In the genomic region with DNA sequence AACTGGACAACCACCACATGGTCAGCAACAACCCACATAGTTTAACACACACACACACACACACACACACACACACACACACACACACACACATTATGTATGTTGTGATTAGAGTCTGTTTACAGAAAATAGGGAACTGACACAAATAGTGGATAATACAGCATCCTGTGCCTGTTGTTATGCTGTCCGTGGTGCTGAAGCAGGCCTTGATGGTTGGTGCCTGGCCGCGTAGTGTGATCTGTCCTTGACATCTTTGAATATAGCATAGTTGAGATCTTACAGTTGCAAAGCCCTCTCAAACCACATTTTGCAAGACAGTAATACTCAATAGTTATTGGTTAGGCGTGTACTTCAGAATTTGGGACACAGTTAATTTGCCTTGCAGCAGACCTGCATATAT, we compare ENCODE assay signal across 15 mouse cellular contexts. TPM values are rescaled to one million over a fixed set of nuclear protein-coding genes. Genes with fewer than 3 reads are reported as not detected.
A peak's percentile ranks its signal among the peaks of the same experiment; 100 is the strongest.
DNase-seq lines count a peak whose midpoint lies in the region.
"Had no signal": no experiment of that assay in that cellular context is flagged by ENCODE, and none has a peak within 500 bp of the region (broad histone marks: within the 10 kb centered on the region; RNA-seq: fewer than 3 reads in every experiment).

No protein-coding gene starts in this region.

- H3K4me3 ChIP-seq in embryonic facial prominence, embryonic 10.5 days = no peak overlapping the region
- H3K4me3 ChIP-seq: forebrain, embryonic 15.5 days; liver, embryonic 12.5 days had no signal

- 62% methylated on average over 4 of the region's 4 CpGs for WGBS in embryonic facial prominence, embryonic 10.5 days

- H3K9me3 ChIP-seq in embryonic facial prominence, embryonic 10.5 days = no peaks in the 10 kb centered on the region
- H3K9me3 ChIP-seq: forebrain, embryonic 15.5 days; liver, embryonic 12.5 days had no signal

- H3K27me3 ChIP-seq in embryonic facial prominence, embryonic 10.5 days (replicated peaks; ENCODE audit: low read depth, poor library complexity, severe bottlenecking) = peaks cover 15% of the 10 kb centered on the region
- H3K27me3 ChIP-seq: forebrain, embryonic 15.5 days had no signal

- peaks cover 8% of the 10 kb centered on the region for H3K4me1 ChIP-seq in embryonic facial prominence, embryonic 10.5 days
- H3K4me1 ChIP-seq: forebrain, embryonic 15.5 days; liver, embryonic 12.5 days had no signal

- no peak overlapping the region for H3K27ac ChIP-seq in embryonic facial prominence, embryonic 10.5 days (replicated peaks)
- H3K27ac ChIP-seq: forebrain, embryonic 15.5 days; hindbrain, postnatal 0 days; liver, embryonic 12.5 days had no signal

- H3K36me3 ChIP-seq in embryonic facial prominence, embryonic 10.5 days (replicated peaks) = no peaks in the 10 kb centered on the region
- H3K36me3 ChIP-seq: forebrain, embryonic 15.5 days; liver, embryonic 12.5 days had no signal

- peak; percentile 11 for DNase-seq in heart, postnatal 4 days
- no peak for DNase-seq in heart, adult 18-20 months
- DNase-seq in testis, postnatal 10 days (ENCODE audit: low spot score) = peak; percentile 52
- no peak for DNase-seq in testis, postnatal 14 days (ENCODE audit: low spot score)
- peak; percentile 54 for DNase-seq in embryonic facial prominence, embryonic 10.5 days (ENCODE audit: low spot score)
- no peak for DNase-seq in right cerebral cortex, adult 18-20 months
- DNase-seq in urinary bladder, adult 2 months (ENCODE audit: low spot score) = no peak
- DNase-seq in cerebellum, adult 9-11 months = no peak
- DNase-seq: gastrocnemius, postnatal 14 days had no signal

RNA-seq across cellular contexts. Expression of a gene that starts 3.2 kb away (rescaled TPM):
- total RNA-seq in heart, postnatal 4 days (2021) = under 1 TPM; 0.11 to 0.43 TPM
- total RNA-seq in heart, adult 18-20 months (2021) = under 1 TPM in 1 of 2 experiments, not detected in 1; 0.15 TPM
- 2.8 and 3.0 TPM in 2 replicates for polyA plus RNA-seq in embryonic facial prominence, embryonic 10.5 days (2016; fragmentation: Nextera tagmentation; extraction: Ambion mirVana)
- polyA plus RNA-seq in urinary bladder, adult 2 months (2012; rRNA removed) = 2.3 and 3.0 TPM in 2 replicates

RNA-seq across cellular contexts. Expression of a gene that starts 4.0 kb away (rescaled TPM):
- not detected for total RNA-seq in heart, postnatal 4 days (2021)
- total RNA-seq in heart, adult 18-20 months (2021) = not detected
- polyA plus RNA-seq in embryonic facial prominence, embryonic 10.5 days (2016; fragmentation: Nextera tagmentation; extraction: Ambion mirVana) = not detected in 2 replicates
- 0.04 and 0.07 TPM in 2 replicates for polyA plus RNA-seq in urinary bladder, adult 2 months (2012; rRNA removed)
- total RNA-seq: gastrocnemius, postnatal 14 days had no signal
- polyA plus RNA-seq: heart, embryonic 14.5 days; large intestine, adult 2 months; liver, embryonic 12.5 days; spleen, adult 2 months had no signal

Comparison
In these comparisons a context has a peak if more than half of its experiments do, and no peak if none do; other contexts are left out.
1. DNase-seq: peak in heart, postnatal 4 days (single experiment), testis, postnatal 10 days (single experiment) and embryonic facial prominence, embryonic 10.5 days (single experiment); none in heart, adult 18-20 months (0 of 2), testis, postnatal 14 days (single experiment), right cerebral cortex, adult 18-20 months (single experiment), urinary bladder, adult 2 months (single experiment) and cerebellum, adult 9-11 months (single experiment).